Mouse (Mus musculus): Measurements from ENCODE around the gene Grik2. TPM values are rescaled to one million over a fixed set of nuclear protein-coding genes. Genes with fewer than 3 reads are reported as not detected.

Grik2 gene
- polyA plus RNA-seq (2012; ENCODE audit: low replicate concordance), result not detected in 2 replicates

DNA sequence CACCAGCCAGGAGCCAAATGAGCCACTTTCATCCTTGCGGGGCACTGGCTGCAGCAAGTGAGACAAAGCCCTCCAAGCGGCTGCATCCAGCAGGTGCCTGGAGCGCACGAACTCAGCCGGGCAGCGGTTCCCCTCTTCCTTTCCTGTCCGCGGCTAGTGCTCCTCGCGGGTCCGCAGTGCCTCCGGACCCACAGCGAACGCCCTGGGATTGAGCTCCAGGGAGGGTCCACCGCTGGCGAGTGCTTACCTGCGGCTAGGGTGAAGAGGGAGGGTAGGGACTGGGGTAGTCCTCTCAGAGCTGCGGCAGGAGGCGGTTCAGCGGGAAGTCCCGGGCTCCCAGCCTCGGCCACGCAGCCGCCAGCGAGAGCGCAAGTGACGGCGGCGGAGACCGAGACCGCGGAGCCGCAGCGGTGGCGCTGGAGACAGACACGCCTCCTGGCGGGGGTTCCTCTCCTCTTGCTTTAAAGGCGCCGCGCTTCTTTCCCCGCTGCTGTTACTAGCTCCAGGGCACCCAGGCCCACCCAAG, at the start of gene Grik2:
TSS of gene Grik2 (minus strand) at position 386 of the 526 bp plus-strand sequence.

Data from hematopoietic multipotent progenitor cell, adult 10-12 weeks (in vitro differentiated cells).